Mouse (Mus musculus) myocyte (in vitro differentiated cells): ENCODE results near the gene Ccl17. TPM values are rescaled to one million over a fixed set of nuclear protein-coding genes. Genes with fewer than 3 reads are reported as not detected.
A peak's percentile ranks its signal among the peaks of the same experiment; 100 is the strongest.

ENCODE experiments used
- H3K27me3 ChIP-seq: one replicate; pipeline ENCODE4 v1.6.1; 2011; ENCODE audit not compliant: control insufficient read depth, insufficient read depth, insufficient read length
- H3K36me3 ChIP-seq: one replicate; pipeline ENCODE4 v1.6.1; 2011; ENCODE audit not compliant: control insufficient read depth, insufficient read depth
- H3K4me2 ChIP-seq: one replicate; pipeline ENCODE4 v1.6.1; 2011; ENCODE audit warnings: low read depth, control low read depth
- H3K4me3 ChIP-seq: one replicate; pipeline ENCODE4 v1.5.1; 2011; ENCODE audit warnings: mild to moderate bottlenecking, control low read depth, moderate library complexity
- H3K79me2 ChIP-seq: one replicate; pipeline ENCODE4 v1.6.1; 2011; ENCODE audit not compliant: control insufficient read depth, insufficient read depth
- H3ac ChIP-seq: one replicate; pipeline ENCODE4 v1.6.1; 2011; ENCODE audit not compliant: control insufficient read depth, insufficient read length
- CEBPB ChIP-seq: IDR thresholded peaks from 2 replicates; pipeline ENCODE4 v1.6.1; 2011; ENCODE audit warnings: mild to moderate bottlenecking, moderate library complexity; ENCODE audit not compliant: poor library complexity, insufficient read depth, severe bottlenecking
- E2F4 ChIP-seq: IDR thresholded peaks from one replicate; pipeline ENCODE4 v1.6.1; 2011; ENCODE audit warnings: mild to moderate bottlenecking, control low read depth, moderate library complexity; ENCODE audit not compliant: insufficient read depth
- MAX ChIP-seq: IDR thresholded peaks from one replicate; pipeline ENCODE4 v1.6.1; 2011; ENCODE audit warnings: low read depth, mild to moderate bottlenecking, control low read depth
- MYOD1 ChIP-seq, 3 experiments: IDR thresholded peaks; one replicate each; pipeline ENCODE4 v1.6.1; 2011; ENCODE audit warnings: control low read depth in 2 of 3, low read depth in 2 of 3, mild to moderate bottlenecking in 2 of 3, moderate library complexity in 1 of 3; ENCODE audit not compliant: insufficient read length in 2 of 3, control insufficient read depth in 1 of 3
- MYOG ChIP-seq, 3 experiments: IDR thresholded peaks; one replicate each; pipeline ENCODE4 v1.6.1; 2011; ENCODE audit warnings: control low read depth in 2 of 3, low read depth in 2 of 3, mild to moderate bottlenecking in 2 of 3; ENCODE audit not compliant: insufficient read length in 2 of 3, control insufficient read depth in 1 of 3, insufficient read depth in 1 of 3
- POLR2A ChIP-seq: IDR thresholded peaks from one replicate; pipeline ENCODE4 v1.6.1; 2011; ENCODE audit warnings: low read depth, mild to moderate bottlenecking, control low read depth, moderate library complexity; ENCODE audit not compliant: insufficient read length
- POLR2AphosphoS2 ChIP-seq: IDR thresholded peaks from one replicate; pipeline ENCODE4 v1.6.1; 2011; ENCODE audit warnings: low read depth, control low read depth; ENCODE audit not compliant: insufficient read length
- REST ChIP-seq: IDR thresholded peaks from one replicate; pipeline ENCODE4 v1.6.1; 2011; ENCODE audit warnings: mild to moderate bottlenecking, control low read depth, moderate library complexity; ENCODE audit not compliant: insufficient read depth, insufficient read length
- SRF ChIP-seq: IDR thresholded peaks from one replicate; pipeline ENCODE4 v1.6.1; 2011; ENCODE audit warnings: low read depth; ENCODE audit not compliant: control insufficient read depth, insufficient read length
- TCF12 ChIP-seq: IDR thresholded peaks from one replicate; pipeline ENCODE4 v1.6.1; 2011; ENCODE audit warnings: mild to moderate bottlenecking, control low read depth; ENCODE audit not compliant: poor library complexity, insufficient read depth, severe bottlenecking
- TCF3 ChIP-seq: IDR thresholded peaks from one replicate; pipeline ENCODE4 v1.6.1; 2011; ENCODE audit warnings: low read depth, control low read depth; ENCODE audit not compliant: insufficient read length
- USF1 ChIP-seq: IDR thresholded peaks from one replicate; pipeline ENCODE4 v1.6.1; 2011; ENCODE audit warnings: low read depth, mild to moderate bottlenecking, control low read depth, moderate library complexity
- polyA plus RNA-seq: library from polyadenylated mRNA; unstranded; fragments of >200 nt; fragmentation: generic; extraction: Trizol; gene quantifications from one replicate; pipeline ENCODE4 v1.2.1, GENCODE M21; 2012; ENCODE audit warnings: missing spikeins

The Ccl17 gene
- polyA plus RNA-seq, 1 experiment = 0.48 TPM

GRCm38 (mm10) chr8:94857011-94857345, 46.7 kb downstream of the Ccl17 start:
- peak overlapping the region; percentile 51 for H3K4me3 ChIP-seq
- no peaks in the 10 kb centered on the region for H3K27me3 ChIP-seq
- no peak for TF ChIP-seq MAX
- TF ChIP-seq SRF = no peak
- no peak for TF ChIP-seq CEBPB
- no peak for TF ChIP-seq POLR2A
- no peak for TF ChIP-seq USF1
- no peak for TF ChIP-seq MYOD1 (IDR thresholded peaks at IDR 0.05; ENCODE audit: control insufficient read depth in 1 of 3, insufficient read length in 2 of 3, low read depth in 2 of 3)
- no peak for TF ChIP-seq MYOG (IDR thresholded peaks at IDR 0.05; ENCODE audit: control insufficient read depth in 1 of 3, insufficient read depth in 1 of 3, insufficient read length in 2 of 3, low read depth in 2 of 3)
- TF ChIP-seq TCF12 = no peak
- no peak for TF ChIP-seq REST
- TF ChIP-seq POLR2AphosphoS2 = no peak
- no peak for TF ChIP-seq TCF3
- TF ChIP-seq E2F4 = no peak
- H3K36me3 ChIP-seq = peaks cover 5% of the 10 kb centered on the region
- H3ac ChIP-seq = peak overlapping the region; percentile 68
- H3K4me2 ChIP-seq = peak overlapping the region; percentile 59
- H3K79me2 ChIP-seq = peaks cover 19% of the 10 kb centered on the region

- peaks cover 19% of the 10 kb centered on the region for H3K79me2 ChIP-seq
- H3ac ChIP-seq = peak within 1 kb of the TSS; percentile 68
- peak within 1 kb of the TSS; percentile 95 for H3K4me2 ChIP-seq
- no peaks in the 10 kb centered on the region for H3K27me3 ChIP-seq
- H3K36me3 ChIP-seq = peaks cover 3% of the 10 kb centered on the region
- peak; percentile 82 for TF ChIP-seq POLR2AphosphoS2
- TF ChIP-seq REST = no peak
- TF ChIP-seq POLR2A = peak; percentile 85
- H3K4me3 ChIP-seq = peak within 1 kb of the TSS; percentile 51
Measured at GRCm38 (mm10) chr8:94857346-94858173, 47.3 kb downstream of the Ccl17 start, which contains the start of gene Polr2c. Gene Polr2c, plus strand, starts transcription at chr8:94857450.

- no peaks in the 10 kb centered on the region for H3K27me3 ChIP-seq
- TF ChIP-seq USF1 (no peak), SRF (no peak), MYOG (IDR thresholded peaks at IDR 0.05; ENCODE audit: control insufficient read depth in 1 of 3, insufficient read depth in 1 of 3, insufficient read length in 2 of 3, low read depth in 2 of 3) (no peak)
- H3K4me3 ChIP-seq = no peak overlapping the region
- H3K4me2 ChIP-seq = no peak overlapping the region
- H3ac ChIP-seq = no peak overlapping the region
- peaks cover 19% of the 10 kb centered on the region for H3K79me2 ChIP-seq
- H3K36me3 ChIP-seq = peaks cover 13% of the 10 kb centered on the region
Measured at GRCm38 (mm10) chr8:94861352-94861910, 51.2 kb downstream of the Ccl17 start.

Other genes starting within 250 kb of the Ccl17 start
- gene Rspry1, start 208.5 kb upstream of the Ccl17 start, polyA plus RNA-seq = 7.4 TPM
- gene Fam192a, start 208.5 kb upstream of the Ccl17 start, polyA plus RNA-seq = 24.2 TPM
- 67.4 TPM for gene Arl2bp, start 143.9 kb upstream of the Ccl17 start, polyA plus RNA-seq
- 0.02 TPM for gene Pllp, start 114.2 kb upstream of the Ccl17 start, polyA plus RNA-seq
- not detected for gene Ccl22, start 64.9 kb upstream of the Ccl17 start, polyA plus RNA-seq
- gene Cx3cl1, start 38.4 kb upstream of the Ccl17 start, polyA plus RNA-seq = 8.3 TPM
- 126 TPM for gene Coq9, start 27.9 kb downstream of the Ccl17 start, polyA plus RNA-seq
- 74.9 TPM for gene Ciapin1, start 27.9 kb downstream of the Ccl17 start, polyA plus RNA-seq
- gene Polr2c, start 47.0 kb downstream of the Ccl17 start, polyA plus RNA-seq = 102 TPM
- gene Dok4, start 65.9 kb downstream of the Ccl17 start, polyA plus RNA-seq = 4.4 TPM
- gene Ccdc102a, start 107.6 kb downstream of the Ccl17 start, polyA plus RNA-seq = 16.3 TPM
- gene Adgrg5, start 113.2 kb downstream of the Ccl17 start, polyA plus RNA-seq = not detected
- 12.4 TPM for gene Adgrg1, start 164.3 kb downstream of the Ccl17 start, polyA plus RNA-seq
- 9.1 TPM for gene Adgrg3, start 207.2 kb downstream of the Ccl17 start, polyA plus RNA-seq
- 0.02 TPM for gene Drc7, start 244.7 kb downstream of the Ccl17 start, polyA plus RNA-seq